Mouse (Mus musculus) stomach, embryonic 16.5 days (tissue): ENCODE results near the gene Sh3d19. TPM values are rescaled to one million over a fixed set of nuclear protein-coding genes. Genes with fewer than 3 reads are reported as not detected.

Source experiments
- ATAC-seq: fragments of 200-750 bp; cut with Nextera tagmentation; 2 replicates; pipeline ENCODE4 v1.8.0; 2017; ENCODE audit warnings: moderate number of reproducible peaks, moderate TSS enrichment; ENCODE audit not compliant: insufficient read depth, low FRiP score
- H3K27ac ChIP-seq: fragments of 300-500 bp; sonication (generic); 2 replicates; pipeline ENCODE4 v1.5.1; 2014; ENCODE audit warnings: low read length
- H3K27me3 ChIP-seq: fragments of 300-500 bp; sonication (generic); 2 replicates; pipeline ENCODE4 v1.6.1; 2014; ENCODE audit warnings: low read length, control low read depth, mixed read lengths; ENCODE audit not compliant: control insufficient read depth, insufficient read depth
- H3K36me3 ChIP-seq: fragments of 300-500 bp; sonication (generic); 2 replicates; pipeline ENCODE4 v1.6.1; 2014; ENCODE audit warnings: low read length; ENCODE audit not compliant: control insufficient read depth, insufficient read depth
- H3K4me1 ChIP-seq: fragments of 300-500 bp; sonication (generic); 2 replicates; pipeline ENCODE4 v1.6.1; 2014; ENCODE audit warnings: low read length, control low read depth, mixed read lengths; ENCODE audit not compliant: control insufficient read depth, insufficient read depth
- H3K4me2 ChIP-seq: fragments of 300-500 bp; sonication (generic); 2 replicates; pipeline ENCODE4 v1.6.1; 2014; ENCODE audit warnings: low read depth, low read length, mixed read lengths
- H3K4me3 ChIP-seq: fragments of 300-500 bp; sonication (generic); replicated peaks from 2 replicates; pipeline ENCODE4 v1.5.1; 2014; ENCODE audit warnings: mild to moderate bottlenecking, low read length
- H3K9ac ChIP-seq: fragments of 300-500 bp; sonication (generic); 2 replicates; pipeline ENCODE4 v1.6.1; 2014; ENCODE audit warnings: low read length
- H3K9me3 ChIP-seq: fragments of 300-500 bp; sonication (generic); replicated peaks from 2 replicates; pipeline ENCODE4 v1.6.1; 2016; ENCODE audit warnings: low read length, control low read depth; ENCODE audit not compliant: control insufficient read depth
- WGBS: fragments of 180-500 bp; shearing (Covaris S2); extraction: QIAGEN DNeasy Blood & Tissue Kit; methylation state at CpG from one replicate; pipeline ENCODE4 v1.1.7; 2014; 5-methylcytosine and 5-hydroxymethylcytosine counted together
- polyA plus RNA-seq: library from polyadenylated mRNA; unstranded; fragments of >200 nt; fragmentation: Nextera tagmentation; extraction: Ambion mirVana; gene quantifications from 2 replicates; pipeline ENCODE4 v1.2.1, GENCODE M21; 2015

Gene Sh3d19
- polyA plus RNA-seq, 1 experiment from 2014 or later, result 33.3 TPM

DNA sequence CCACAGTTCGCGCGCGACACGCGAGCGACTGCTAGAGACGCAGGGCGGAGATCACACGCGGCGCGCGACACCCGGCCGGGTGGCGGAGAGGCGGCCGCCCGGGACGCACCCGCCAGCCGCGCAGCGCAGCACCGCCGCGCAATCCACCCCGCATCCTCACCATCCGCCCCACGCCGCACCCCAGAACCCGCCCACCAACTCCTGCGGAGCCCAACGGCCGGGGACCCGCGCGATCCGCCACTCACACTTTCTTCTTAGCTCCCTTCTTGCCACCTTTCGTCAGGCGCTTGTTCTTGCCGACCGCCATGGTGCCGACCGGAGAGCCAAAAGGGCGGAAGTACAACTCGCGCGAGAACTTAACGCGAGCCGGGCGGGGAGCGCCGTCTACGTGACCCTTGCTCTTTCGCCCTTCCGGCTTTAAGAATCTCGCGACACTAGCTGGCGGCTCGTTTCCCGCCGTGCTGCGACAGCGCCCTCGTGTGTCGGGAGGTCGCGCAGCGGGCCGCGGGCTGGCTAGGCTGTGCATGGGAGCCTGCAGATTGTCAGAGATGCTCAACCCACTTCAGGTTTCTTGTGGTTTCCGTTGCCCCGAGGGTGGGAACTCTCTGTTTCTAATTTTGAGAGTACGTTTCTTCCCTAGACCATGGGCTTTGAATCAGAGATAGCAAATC, 171.5 kb downstream of the Sh3d19 start, which contains the start of gene Rps3a1:
Gene Rps3a1, minus strand, starts transcription at position 440 of the 671 bp plus-strand sequence.
- H3K36me3 ChIP-seq, result peaks cover 25% of the 10 kb centered on the region
- peak; percentile 98 for ATAC-seq
- H3K9me3 ChIP-seq, result no peaks in the 10 kb centered on the region
- H3K27me3 ChIP-seq, result no peaks in the 10 kb centered on the region
- under 1% methylated on average over 72 of the region's 77 CpGs for WGBS
- H3K27ac ChIP-seq, result peak within 1 kb of the TSS; percentile 86
- H3K4me1 ChIP-seq, result peaks cover 9% of the 10 kb centered on the region; the same call in 1 of the 2 replicates
- peak within 1 kb of the TSS; percentile 99 for H3K9ac ChIP-seq
- H3K4me3 ChIP-seq, result peak within 1 kb of the TSS; percentile 97
- H3K4me2 ChIP-seq, result peak within 1 kb of the TSS; percentile 86

- peaks cover 9% of the 10 kb centered on the region; the same call in 1 of the 2 replicates for H3K4me1 ChIP-seq
- peak overlapping the region; percentile 97 for H3K4me3 ChIP-seq
- no peaks in the 10 kb centered on the region for H3K27me3 ChIP-seq
- peaks cover 21% of the 10 kb centered on the region for H3K36me3 ChIP-seq
- H3K9me3 ChIP-seq, result no peaks in the 10 kb centered on the region
- 0 out of 2 replicates have a peak overlapping the region, but pooled peaks have one; percentile 6 for H3K27ac ChIP-seq
- WGBS, result 25% methylated on average over 6 of the region's 6 CpGs
- peak; percentile 12; the same call in 1 of the 2 replicates for ATAC-seq
- H3K9ac ChIP-seq, result peak overlapping the region; percentile 53; the same call in 1 of the 2 replicates
- H3K4me2 ChIP-seq, result peak overlapping the region; percentile 45
These were observed 172.0 kb downstream of the Sh3d19 start for GRCm38 (mm10) chr3:86142934-86143317.

- no peak for ATAC-seq
- no peak overlapping the region for H3K4me3 ChIP-seq
- H3K27ac ChIP-seq, result no peak overlapping the region
- peaks cover 18% of the 10 kb centered on the region for H3K36me3 ChIP-seq
- WGBS, result 77% methylated on average over 6 of the region's 6 CpGs
- no peaks in the 10 kb centered on the region for H3K27me3 ChIP-seq
- no peak overlapping the region for H3K4me2 ChIP-seq
- no peak overlapping the region for H3K9ac ChIP-seq
- no peaks in the 10 kb centered on the region for H3K9me3 ChIP-seq
- H3K4me1 ChIP-seq, result peaks cover 9% of the 10 kb centered on the region; the same call in 1 of the 2 replicates
These were observed 172.4 kb downstream of the Sh3d19 start for GRCm38 (mm10) chr3:86143343-86143742.

DNA sequence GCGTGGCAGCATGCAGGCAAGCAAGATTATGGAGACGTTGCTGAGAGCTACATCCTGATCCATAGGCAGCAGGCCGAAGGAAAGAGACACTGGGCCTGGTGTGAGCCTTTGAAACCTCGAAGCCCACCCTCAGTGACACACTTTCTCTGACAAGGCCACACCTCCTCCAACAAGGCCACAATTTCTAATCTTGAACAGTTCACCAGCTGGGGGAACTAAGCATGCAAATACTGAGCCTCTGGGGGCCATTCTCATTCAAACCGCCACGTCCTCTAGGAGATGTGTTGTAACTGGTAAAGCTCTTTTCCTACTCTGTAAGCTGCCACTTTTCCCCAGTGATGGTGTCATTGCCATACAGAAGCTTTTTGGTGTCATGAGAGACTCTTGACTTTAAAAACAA, 178.2 kb downstream of the Sh3d19 start:
- no peaks in the 10 kb centered on the region for H3K36me3 ChIP-seq
- whole genome bisulfite sequencing, result 84% methylated on average over 6 of the region's 6 CpGs
- H3K4me2 ChIP-seq, result no peak overlapping the region
- H3K9me3 ChIP-seq, result no peaks in the 10 kb centered on the region
- no peaks in the 10 kb centered on the region for H3K27me3 ChIP-seq
- no peak overlapping the region for H3K9ac ChIP-seq
- no peak for ATAC-seq
- H3K4me1 ChIP-seq, result no peaks in the 10 kb centered on the region
- H3K4me3 ChIP-seq, result no peak overlapping the region
- H3K27ac ChIP-seq, result no peak overlapping the region

GRCm38 (mm10) chr3:86149521-86149920, 178.6 kb downstream of the Sh3d19 start:
- no peak overlapping the region for H3K4me3 ChIP-seq
- no peak overlapping the region for H3K27ac ChIP-seq
- no peaks in the 10 kb centered on the region for H3K9me3 ChIP-seq
- no peaks in the 10 kb centered on the region for H3K27me3 ChIP-seq
- H3K9ac ChIP-seq, result no peak overlapping the region
- H3K36me3 ChIP-seq, result no peaks in the 10 kb centered on the region
- H3K4me1 ChIP-seq, result no peaks in the 10 kb centered on the region
- no peak for ATAC-seq
- H3K4me2 ChIP-seq, result no peak overlapping the region
- 61% methylated on average over 9 of the region's 9 CpGs for WGBS

DNA sequence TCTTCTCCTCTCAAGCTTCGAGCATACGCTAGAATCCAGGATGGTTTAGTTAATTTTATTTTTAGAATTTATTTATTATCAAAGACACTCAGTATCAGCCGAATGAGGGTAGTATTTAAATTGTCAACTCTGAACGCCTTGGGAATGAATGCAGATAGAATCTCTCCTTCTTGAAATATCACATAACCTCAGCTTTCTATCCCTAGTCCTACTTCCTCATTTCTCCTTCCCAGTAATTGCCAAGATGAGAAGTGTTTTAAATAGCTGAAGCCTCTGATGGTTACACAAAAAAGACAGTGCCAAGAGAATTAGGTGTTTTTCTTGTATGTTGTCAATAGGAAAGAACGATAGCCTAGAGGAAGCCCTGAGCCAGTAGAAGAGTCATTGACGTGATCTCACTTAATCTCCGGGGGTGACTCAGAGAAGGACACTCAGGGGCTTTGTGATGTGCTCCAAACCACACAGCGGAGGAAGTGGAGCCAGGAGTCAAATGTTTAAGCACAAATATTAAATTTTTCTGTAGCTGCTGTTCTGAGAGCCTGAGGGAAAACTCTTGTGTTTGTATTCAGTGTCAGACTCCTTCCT, 198.0 kb downstream of the Sh3d19 start:
- Histone ChIP-seq H3K27me3 (no peaks in the 10 kb centered on the region), H3K36me3 (no peaks in the 10 kb centered on the region), H3K9me3 (no peaks in the 10 kb centered on the region), H3K4me3 (no peak overlapping the region), H3K4me2 (no peak overlapping the region), H3K27ac (no peak overlapping the region), H3K9ac (no peak overlapping the region), H3K4me1 (no peaks in the 10 kb centered on the region)
- 64% methylated on average over 8 of the region's 8 CpGs for WGBS
- ATAC-seq, result no peak

- Histone ChIP-seq H3K27ac (no peak overlapping the region), H3K9me3 (no peaks in the 10 kb centered on the region), H3K27me3 (no peaks in the 10 kb centered on the region), H3K4me3 (no peak overlapping the region), H3K4me1 (no peaks in the 10 kb centered on the region), H3K9ac (no peak overlapping the region), H3K4me2 (no peak overlapping the region), H3K36me3 (no peaks in the 10 kb centered on the region)
- WGBS, result 74% methylated on average over 7 of the region's 7 CpGs
- no peak for ATAC-seq
These were observed 208.8 kb downstream of the Sh3d19 start for GRCm38 (mm10) chr3:86179714-86180113.

Other genes with a start within 250 kb of the Sh3d19 start
- 7.5 and 8.9 TPM in 2 replicates for gene Fam160a1, start 153.8 kb upstream of the Sh3d19 start, polyA plus RNA-seq
- gene Glt28d2, start 83.6 kb upstream of the Sh3d19 start, polyA plus RNA-seq, result 3.8 and 4.8 TPM in 2 replicates
- gene Gm37240, start 83.6 kb upstream of the Sh3d19 start, polyA plus RNA-seq, result 11.4 and 13.0 TPM in 2 replicates
- gene Prss48, start 31.4 kb downstream of the Sh3d19 start, polyA plus RNA-seq, result not detected in 2 replicates
- gene Rps3a1, start 171.6 kb downstream of the Sh3d19 start, polyA plus RNA-seq, result 1,099 and 1,216 TPM in 2 replicates